Mouse (Mus musculus) brain, embryonic 14.5 days (tissue): Measurements from ENCODE around the gene Rgma.

ENCODE experiments used
- CTCF ChIP-seq: fragments of 200-500 bp; IDR thresholded peaks from 2 replicates; pipeline ENCODE4 v1.5.1; 2012; ENCODE audit warnings: inconsistent platforms, mild to moderate bottlenecking, moderate library complexity, borderline replicate concordance; ENCODE audit not compliant: insufficient read depth, insufficient read length; ENCODE audit errors: extremely low read depth
- POLR2A ChIP-seq: fragments of 200-500 bp; IDR thresholded peaks from 2 replicates; pipeline ENCODE4 v1.6.1; 2012; ENCODE audit warnings: mild to moderate bottlenecking, inconsistent platforms, borderline replicate concordance; ENCODE audit not compliant: poor library complexity, insufficient read depth, insufficient read length, severe bottlenecking; ENCODE audit errors: extremely low read depth

DNA sequence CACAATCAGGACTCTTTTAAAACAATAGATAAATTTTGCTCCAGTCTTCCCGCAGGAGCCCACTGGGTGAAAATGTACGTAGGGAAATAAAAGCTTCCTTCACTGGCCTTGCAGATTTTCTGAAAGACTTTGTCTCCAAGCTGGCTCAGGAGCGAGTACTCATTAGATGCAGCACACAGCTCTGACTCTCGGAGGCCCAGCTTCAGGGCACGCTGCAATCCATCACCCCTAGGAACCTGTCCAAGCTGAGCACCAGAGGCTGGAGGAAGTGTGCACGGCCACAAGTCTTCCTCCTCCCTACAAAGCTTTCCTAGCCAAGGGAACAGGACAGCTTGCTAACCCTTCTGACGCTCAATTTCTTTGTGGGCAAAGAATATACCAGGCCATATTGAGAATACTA is 38.9 kb upstream of the Rgma start:
- TF ChIP-seq CTCF (no peak), POLR2A (no peak)
